Mouse (Mus musculus) sigmoid colon, adult 10 weeks (tissue): ENCODE results near the gene Slc22a6. TPM values are rescaled to one million over a fixed set of nuclear protein-coding genes. Genes with fewer than 3 reads are reported as not detected.

ENCODE experiments used
- polyA plus RNA-seq: library from polyadenylated mRNA; stranded (reverse); fragments of 350-450 nt; fragmentation: Illumina TruSeq; extraction: RNeasy Lipid Tissue Mini Kit (QIAGEN cat#74804); gene quantifications from one replicate; pipeline ENCODE4 v1.2.3, GENCODE M21; 2014; ENCODE audit warnings: low read depth, low replicate concordance

Slc22a6 gene
- not detected for polyA plus RNA-seq

DNA sequence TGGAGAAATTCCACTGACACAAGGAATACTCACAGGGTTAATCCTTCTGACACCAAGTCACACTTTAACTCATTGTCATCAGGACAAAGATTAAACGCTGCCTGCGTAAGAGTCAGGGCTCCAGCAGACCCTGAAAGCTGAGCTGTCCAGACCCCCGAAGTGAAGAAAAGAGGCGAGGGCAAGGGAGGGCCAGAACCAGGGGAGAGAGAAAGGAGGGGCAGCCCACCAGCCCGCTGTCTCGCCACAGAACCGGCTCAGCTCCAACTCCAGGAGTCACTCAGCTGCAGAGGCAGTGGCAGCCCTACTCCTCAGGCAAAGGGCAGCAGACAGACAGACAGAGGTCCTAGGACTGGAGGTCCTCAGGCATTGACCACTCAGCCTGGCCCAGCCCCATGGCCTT lies at the start of gene Slc22a6:
Slc22a6 (plus strand) TSS at position 136 of the 400 bp plus-strand sequence.

DNA sequence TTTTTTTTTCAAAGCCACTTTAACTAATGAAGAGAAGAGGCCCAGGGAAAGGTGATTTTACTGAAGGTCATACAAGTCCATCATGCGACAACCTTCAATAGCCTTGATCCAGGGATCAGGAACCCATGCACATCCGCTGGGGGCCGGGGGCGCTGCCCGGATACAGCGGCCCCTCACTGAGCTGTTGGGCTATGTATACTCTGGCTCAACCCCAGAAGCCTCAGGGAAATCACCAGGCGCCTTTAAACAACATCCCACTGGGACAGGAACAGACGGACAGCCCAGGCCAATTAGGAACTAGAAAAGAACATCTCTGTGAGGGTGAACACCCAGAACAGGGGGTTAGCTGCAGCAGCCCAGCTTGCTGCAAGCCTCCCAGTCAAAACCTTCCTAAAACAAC lies 26.9 kb upstream of the Slc22a6 start, which contains the start of gene Slc22a8:
Slc22a8 (plus strand) TSS at position 301 of the 400 bp plus-strand sequence.

DNA sequence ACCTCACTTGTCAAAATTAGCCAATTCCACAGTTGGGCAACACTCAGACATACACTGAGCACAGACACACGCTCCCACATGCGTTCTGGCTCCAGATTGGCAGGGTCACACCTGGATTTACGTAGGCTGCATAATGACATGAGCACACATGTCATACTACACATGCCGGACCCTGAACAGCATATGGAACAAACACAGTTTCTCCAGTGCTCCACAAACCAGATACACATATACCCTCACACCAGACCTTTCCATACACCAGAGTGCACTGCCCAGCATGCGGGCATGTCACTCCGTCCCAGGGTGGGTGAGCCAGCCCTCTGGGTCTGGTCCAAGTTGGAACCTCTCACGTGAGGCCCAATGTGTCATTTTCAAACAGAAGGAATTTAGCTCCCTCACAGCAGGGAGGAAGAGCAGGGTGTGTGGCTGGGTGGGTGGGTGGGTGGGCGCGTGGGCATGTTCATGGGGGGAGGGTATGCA lies 45.6 kb downstream of the Slc22a6 start, which contains the start of gene Chrm1:
Chrm1 (plus strand) TSS at position 430 of the 480 bp plus-strand sequence.

Other genes starting within 250 kb of the Slc22a6 start
- gene Slc22a30, start 212.9 kb upstream of the Slc22a6 start, polyA plus RNA-seq = not detected
- not detected for gene Slc22a8, start 26.8 kb upstream of the Slc22a6 start, polyA plus RNA-seq
- 0.79 TPM for gene Chrm1, start 45.8 kb downstream of the Slc22a6 start, polyA plus RNA-seq
- gene Slc3a2, start 105.3 kb downstream of the Slc22a6 start, polyA plus RNA-seq = 38.6 TPM
- gene Wdr74, start 117.8 kb downstream of the Slc22a6 start, polyA plus RNA-seq = 12.7 TPM
- gene 1700092M07Rik, start 122.7 kb downstream of the Slc22a6 start, polyA plus RNA-seq = not detected
- gene Stx5a, start 123.4 kb downstream of the Slc22a6 start, polyA plus RNA-seq = 112 TPM
- 92.5 TPM for gene Nxf1, start 139.0 kb downstream of the Slc22a6 start, polyA plus RNA-seq
- 17.2 TPM for gene Tmem223, start 153.0 kb downstream of the Slc22a6 start, polyA plus RNA-seq
- gene Tmem179b, start 156.4 kb downstream of the Slc22a6 start, polyA plus RNA-seq = 30.6 TPM
- gene Taf6l, start 168.4 kb downstream of the Slc22a6 start, polyA plus RNA-seq = not detected
- 35.0 TPM for gene Polr2g, start 180.5 kb downstream of the Slc22a6 start, polyA plus RNA-seq
- not detected for gene Zbtb3, start 184.5 kb downstream of the Slc22a6 start, polyA plus RNA-seq
- gene Ttc9c, start 201.3 kb downstream of the Slc22a6 start, polyA plus RNA-seq = 112 TPM
- 195 TPM for gene Hnrnpul2, start 202.0 kb downstream of the Slc22a6 start, polyA plus RNA-seq
- gene AC129217.1, start 211.7 kb downstream of the Slc22a6 start, polyA plus RNA-seq = not detected
- gene Bscl2, start 219.4 kb downstream of the Slc22a6 start, polyA plus RNA-seq = 8.5 TPM
- 0.69 TPM for gene Gng3, start 221.2 kb downstream of the Slc22a6 start, polyA plus RNA-seq
- 3.7 TPM for gene Lrrn4cl, start 232.7 kb downstream of the Slc22a6 start, polyA plus RNA-seq